Mouse (Mus musculus) frontal cortex, adult 2 months (tissue): ENCODE measurements around the gene Cacna1b. TPM values are rescaled to one million over a fixed set of nuclear protein-coding genes. Genes with fewer than 3 reads are reported as not detected.

ENCODE experiments used
- DNase-seq, 2 experiments: peaks; one replicate each; pipeline ENCODE4 v3.0.0; 2022; ENCODE audit warnings: low spot score in 1 of 2; ENCODE audit errors: extremely low spot score in 1 of 2
- polyA plus RNA-seq: library from polyadenylated mRNA; depleted of rRNA; stranded (reverse); fragments of >200 nt; gene quantifications from 2 replicates; pipeline ENCODE4 v1.2.3, GENCODE M21; 2012; rRNA removed

Gene Cacna1b
- polyA plus RNA-seq = 60.8 and 70.7 TPM in 2 replicates

GRCm38 (mm10) chr2:24763115-24763557, at the start of gene Cacna1b:
Cacna1b (minus strand) TSS chr2:24763152.
- DNase-seq = peak; percentile 83 to 95

DNA sequence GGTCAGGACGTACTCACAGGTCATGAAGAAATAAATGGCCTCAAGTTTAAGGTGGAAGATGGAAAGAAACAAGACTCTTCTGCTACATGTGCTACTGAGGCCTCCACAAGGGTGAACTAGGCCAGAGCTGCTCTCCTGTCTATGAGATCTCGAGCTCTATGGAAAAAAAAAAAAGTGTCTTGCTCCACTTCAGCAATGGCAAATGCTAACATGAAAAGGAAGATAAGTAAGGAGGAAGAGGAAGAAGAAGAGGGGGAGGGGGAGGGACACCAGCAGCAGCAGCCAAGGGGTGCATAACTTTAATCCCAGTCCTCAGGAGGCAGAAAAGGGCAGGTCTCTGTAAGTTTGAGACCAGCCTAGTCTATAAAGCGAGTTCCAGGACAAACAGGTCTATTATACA, 46.8 kb upstream of the Cacna1b start:
- no peak for DNase-seq

DNA sequence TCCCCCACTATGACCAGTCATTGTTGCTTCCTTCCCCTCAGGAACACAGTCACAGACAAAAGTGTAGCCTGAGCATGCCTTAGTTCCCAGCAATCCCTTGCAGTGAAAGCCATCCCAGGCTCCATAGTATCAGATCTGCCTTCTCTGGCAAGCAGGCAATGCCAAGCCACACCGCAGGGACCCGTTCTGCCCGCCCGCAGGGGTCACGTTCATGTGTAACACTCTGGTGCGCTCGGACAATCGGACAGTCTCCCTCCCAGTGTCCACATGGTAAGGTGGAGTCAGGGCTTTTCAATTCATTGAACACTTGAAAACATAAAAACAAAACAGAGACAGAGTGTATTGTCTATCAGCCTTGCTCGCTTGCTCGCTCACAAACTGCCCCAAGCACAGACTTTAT, 44.7 kb upstream of the Cacna1b start:
- DNase-seq = no peak

GRCm38 (mm10) chr2:24807036-24807435, 44.1 kb upstream of the Cacna1b start:
- peak in 1 of 2 experiments; percentile 59 for DNase-seq

- peak; percentile 23 to 31 for DNase-seq
Observed at GRCm38 (mm10) chr2:24806143-24806542, 43.2 kb upstream of the Cacna1b start.

DNA sequence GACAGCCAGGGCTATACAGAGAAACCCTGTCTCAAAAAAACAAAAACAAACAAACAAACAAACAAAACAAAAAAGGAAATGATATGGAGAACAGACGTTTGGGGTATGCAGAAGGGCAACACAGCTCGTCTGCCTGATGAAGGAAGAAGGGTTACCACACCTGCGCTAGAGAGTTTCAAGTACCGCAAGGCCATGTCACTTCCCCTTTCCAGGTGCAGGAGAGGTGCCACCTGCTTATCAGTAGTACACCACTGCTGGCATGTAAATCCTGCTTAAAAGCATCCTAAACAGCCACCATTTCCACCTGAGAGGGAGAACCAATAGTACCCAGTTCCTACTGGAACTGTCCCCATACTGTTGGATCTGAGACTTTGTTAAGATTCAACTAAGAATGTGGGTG, 42.7 kb upstream of the Cacna1b start:
- DNase-seq = no peak

- DNase-seq = no peak
Observed at GRCm38 (mm10) chr2:24796833-24797457, 34.0 kb upstream of the Cacna1b start.

GRCm38 (mm10) chr2:24787250-24787649, 24.3 kb upstream of the Cacna1b start:
- no peak for DNase-seq

DNA sequence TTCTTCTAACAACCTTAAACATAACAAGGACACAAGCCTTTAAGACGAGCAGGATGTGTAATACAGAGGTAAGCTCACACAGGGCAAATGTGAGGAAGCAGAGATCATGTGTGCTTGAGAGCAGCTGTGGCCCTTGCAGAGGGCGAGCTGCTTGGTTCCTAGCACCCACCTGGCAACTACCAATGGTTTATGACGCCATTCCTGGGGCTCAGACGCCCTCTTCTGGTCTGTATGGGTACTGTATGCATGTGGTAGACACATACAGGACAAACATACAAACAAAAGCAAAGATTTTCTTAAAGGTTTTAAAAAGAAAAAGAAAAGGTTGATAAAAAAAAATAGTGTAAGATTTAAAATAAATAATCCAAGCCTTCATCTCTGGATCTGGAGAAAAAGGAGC, 18.3 kb upstream of the Cacna1b start:
- DNase-seq = no peak

DNA sequence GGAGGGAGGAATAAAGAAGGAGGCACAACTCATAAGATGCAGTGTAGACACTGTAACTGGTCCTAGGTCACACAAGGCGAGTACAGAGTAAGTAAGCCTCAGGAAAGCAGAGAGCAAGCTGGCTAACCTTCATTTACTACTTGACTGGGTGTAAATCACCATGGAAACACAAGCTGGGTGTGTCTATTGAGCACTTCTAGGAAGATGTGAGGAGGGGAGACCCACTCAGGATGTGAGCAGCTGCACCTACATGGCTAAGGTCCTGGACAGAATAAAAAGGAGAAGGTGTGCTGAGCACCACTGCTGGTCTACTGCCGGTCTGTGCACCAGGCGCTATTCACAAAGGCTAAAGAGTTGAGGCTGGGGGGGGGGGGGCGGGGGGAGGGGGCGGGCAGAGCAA, 13.9 kb upstream of the Cacna1b start:
- no peak for DNase-seq

- DNase-seq = no peak
Observed at GRCm38 (mm10) chr2:24775951-24776587, 13.1 kb upstream of the Cacna1b start.

DNA sequence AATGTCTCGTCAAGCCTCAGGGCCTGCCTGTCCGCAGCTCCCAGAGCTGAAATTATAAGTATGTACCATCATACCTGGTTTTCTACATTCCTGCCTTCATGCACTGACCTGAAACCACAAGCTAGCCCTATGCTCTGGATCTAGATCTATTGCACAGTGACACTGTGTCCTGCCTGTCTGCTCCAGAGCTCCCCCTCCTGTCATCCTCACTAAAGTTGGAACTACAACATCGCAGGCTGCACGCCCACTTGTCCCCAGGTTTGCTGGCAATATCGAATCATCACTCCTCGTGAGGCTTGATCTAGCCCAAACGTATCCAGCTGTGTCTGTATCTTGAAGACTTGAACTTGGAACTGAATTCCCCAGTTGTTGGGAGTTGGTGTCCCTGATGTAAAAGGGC, 11.9 kb upstream of the Cacna1b start:
- peak in 1 of 2 experiments; percentile 63 for DNase-seq

DNA sequence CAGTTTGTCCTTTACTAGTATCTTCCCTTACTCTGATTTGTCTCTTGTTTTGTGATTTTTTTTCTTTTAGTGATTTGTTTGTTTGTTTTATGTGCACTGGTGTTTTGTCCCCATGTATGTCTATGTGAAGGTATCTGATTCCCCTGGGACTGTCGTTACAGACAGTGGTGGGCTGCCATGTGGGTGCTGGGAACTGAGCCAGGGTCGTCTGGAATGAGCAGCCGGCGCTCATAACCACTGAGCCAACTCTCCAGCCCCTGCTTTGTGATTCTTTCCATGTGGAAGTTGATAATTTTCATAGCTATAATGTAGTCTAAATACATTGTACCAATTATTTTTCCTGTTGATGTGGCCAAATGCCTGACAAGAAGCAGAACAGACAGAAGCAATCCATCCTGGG, 7.9 kb upstream of the Cacna1b start:
- DNase-seq = no peak

- peak; percentile 43 to 62 for DNase-seq
Observed at GRCm38 (mm10) chr2:24762446-24762960, 449 bp downstream of the Cacna1b start.

DNA sequence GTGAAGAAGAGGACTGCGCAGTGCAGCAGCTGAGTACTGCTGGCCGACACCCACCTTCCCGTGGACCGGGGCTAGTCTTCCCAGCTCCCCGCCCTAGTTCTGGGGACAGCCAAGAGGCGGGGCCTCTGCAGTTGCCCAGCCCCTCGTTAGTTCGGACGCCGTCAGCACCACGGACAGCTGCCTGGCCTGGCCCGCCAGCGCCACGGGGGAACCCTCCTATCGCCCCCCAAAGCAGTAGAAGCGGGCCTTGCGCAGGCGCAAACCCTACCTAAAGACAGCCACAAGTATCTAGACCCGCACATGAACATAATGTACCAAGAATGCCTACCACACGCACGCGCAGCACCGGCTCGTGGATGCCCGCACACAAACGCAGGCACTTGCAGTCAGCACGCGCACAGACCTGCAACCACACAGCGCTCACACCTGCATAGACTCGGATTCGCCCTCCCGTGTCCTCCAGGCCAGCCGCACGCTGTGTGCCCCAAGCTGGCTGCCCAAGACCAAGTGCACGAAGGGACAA, 968 bp downstream of the Cacna1b start:
- peak; percentile 34 to 67 for DNase-seq

DNA sequence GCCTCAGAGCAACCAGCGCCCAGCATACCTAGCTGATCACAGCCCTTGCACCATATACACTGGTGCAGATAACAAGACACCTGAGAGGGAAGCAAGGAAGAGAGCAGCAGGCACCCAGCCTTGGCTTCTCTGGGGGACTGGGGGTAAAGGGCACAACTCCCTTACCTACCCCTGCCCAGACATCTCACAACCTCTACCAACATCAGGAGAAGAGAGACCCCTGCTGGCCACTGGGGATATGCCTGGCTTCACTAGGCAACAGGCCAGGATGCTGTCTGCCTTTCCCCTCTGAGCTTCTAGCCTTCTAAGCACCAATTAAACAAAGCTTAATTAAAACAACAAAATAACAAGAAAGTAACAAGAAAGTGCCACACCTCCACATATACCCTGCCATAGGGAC, 7.7 kb downstream of the Cacna1b start:
- DNase-seq = peak; percentile 33 to 81

GRCm38 (mm10) chr2:24752599-24752998, 10.4 kb downstream of the Cacna1b start:
- no peak for DNase-seq

DNA sequence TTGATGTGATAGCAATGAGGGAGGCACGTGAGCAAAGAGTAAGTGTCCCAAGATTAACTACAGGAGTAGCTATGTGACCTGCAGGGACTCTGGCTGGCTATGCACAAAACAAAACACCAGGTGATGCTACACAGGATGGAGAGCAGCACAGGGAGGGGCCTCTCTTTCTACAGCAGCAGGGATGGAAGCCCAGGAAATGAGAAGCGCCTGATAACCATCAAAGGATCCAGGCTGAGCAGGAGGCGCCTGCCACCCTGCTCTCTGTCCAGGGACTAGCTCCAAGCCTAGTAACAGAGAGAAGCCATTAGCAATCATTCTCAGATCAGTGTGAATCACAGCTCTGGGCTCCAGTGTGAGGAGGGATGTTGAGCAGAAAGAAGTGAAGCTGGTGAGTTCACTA, 12.9 kb downstream of the Cacna1b start:
- DNase-seq = no peak

DNA sequence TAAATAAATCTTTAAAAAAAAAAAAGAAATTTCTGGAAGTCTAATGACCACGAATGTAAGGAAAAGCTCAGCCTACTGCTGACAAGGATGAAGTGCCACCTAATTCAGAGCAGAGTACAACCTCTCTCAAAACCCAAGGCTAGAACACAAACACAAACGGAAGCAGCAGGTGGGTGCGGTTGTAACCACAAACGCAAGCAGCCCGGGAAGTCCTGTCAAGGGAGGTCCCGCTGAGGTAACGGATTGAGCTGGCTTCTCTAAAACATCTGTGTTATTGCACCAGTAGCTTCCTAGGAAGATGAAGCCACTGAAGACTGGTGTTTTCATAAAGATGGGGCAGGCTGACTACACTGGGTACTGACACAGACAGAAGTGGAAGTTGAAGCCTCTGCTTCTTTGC, 15.1 kb downstream of the Cacna1b start:
- no peak for DNase-seq

GRCm38 (mm10) chr2:24739701-24740100, 23.3 kb downstream of the Cacna1b start:
- peak in 1 of 2 experiments; percentile 69 for DNase-seq

GRCm38 (mm10) chr2:24733157-24733556, 29.8 kb downstream of the Cacna1b start:
- no peak for DNase-seq

GRCm38 (mm10) chr2:24725865-24726264, 37.1 kb downstream of the Cacna1b start:
- peak in 1 of 2 experiments; percentile 21 for DNase-seq
